Mouse (Mus musculus): ENCODE measurements at regions not wholly inside any gene's neighbourhood (a gene's known extent, or its start where the extent isn't known, plus 50 kb on each side); places are given as distances from the start of the nearest gene placed in this dataset.
A peak's percentile ranks its signal among the peaks of the same experiment; 100 is the strongest.

DNA sequence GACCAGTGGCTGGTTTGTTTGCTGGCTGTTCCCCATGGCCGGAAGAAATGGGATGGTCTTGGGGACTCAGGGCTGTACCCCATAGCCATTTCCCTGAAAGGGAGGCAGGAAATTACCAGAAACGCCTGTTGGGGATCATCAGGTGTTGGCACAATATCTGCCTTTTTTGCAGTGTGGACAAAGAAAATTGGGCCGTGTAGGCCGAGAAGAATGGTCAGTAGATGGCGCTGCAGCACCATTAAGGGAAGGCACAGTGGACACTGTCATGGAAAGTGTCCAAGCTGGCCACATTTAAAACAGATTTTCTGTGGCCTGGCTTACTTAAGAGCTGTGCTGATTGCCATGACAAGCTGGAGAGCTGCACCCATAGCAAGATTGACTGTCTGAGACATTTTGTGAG, 358.1 kb downstream of the Slxl1 start:
- peak; percentile 1 to 12 for DNase-seq

Data from cerebellum, adult 18-20 months (tissue).